Mouse (Mus musculus) cerebellum, adult 9-11 months (tissue): ENCODE results near the gene Gm43302.
"Not testable (repeated sequence)": the region's sequence is repeated elsewhere in the genome, so short reads cannot be mapped to it uniquely, and the experiment has no call there.

ENCODE experiments used
- DNase-seq: peaks from one replicate; pipeline ENCODE4 v3.0.0; 2022

The Gm43302 gene

DNA sequence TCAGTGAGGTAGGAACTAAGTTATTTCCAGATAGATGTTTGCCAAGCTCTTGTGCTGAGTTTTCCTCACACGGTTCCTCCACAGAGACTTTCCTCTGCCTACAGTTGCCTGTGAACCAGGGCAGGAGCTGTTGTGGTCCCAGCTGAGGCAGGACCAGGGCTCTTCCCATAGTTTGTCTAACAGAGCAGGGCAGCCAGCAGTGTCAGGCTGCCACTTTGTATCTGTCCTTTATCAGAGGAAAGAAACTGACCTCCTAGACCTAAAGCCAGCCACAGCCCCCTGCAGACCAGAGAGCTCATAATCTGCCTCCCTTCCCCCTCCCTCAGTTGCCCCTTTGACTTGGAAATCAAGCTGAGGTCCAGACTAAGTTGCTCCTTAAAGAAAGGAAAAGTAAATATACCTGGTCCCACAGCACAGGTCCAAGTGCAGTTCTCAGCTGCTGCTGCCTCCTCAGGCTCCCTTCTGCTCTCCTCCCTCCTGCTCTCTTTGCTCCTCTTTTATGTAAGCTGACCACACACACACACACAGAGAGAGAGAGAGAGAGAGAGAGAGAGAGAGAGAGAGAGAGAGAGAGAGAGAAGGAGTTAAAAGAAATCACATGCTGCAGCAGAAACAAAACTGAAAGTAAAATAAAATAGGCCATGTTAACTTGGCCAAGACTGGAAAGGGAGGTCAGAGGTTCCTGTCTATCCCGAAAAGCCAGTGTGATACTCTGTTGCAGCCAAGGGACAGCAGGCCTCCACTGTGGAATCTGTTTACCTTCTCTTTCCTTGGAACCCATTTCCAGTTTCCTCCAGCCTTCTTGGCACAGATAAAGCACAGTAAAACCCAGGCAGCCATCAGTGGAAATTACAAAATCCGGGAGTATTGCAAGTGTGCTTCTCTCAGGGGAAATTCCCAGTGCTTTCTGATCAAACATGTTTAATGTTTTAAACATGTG lies at the start of gene Gm43302, which contains the start of gene Gbp6:
Gene Gm43302, minus strand, starts transcription at position 470 of the 940 bp plus-strand sequence.
Gene Gbp6, minus strand, starts transcription at position 473 of the 940 bp plus-strand sequence.
- DNase-seq, result peak; percentile 85

DNA sequence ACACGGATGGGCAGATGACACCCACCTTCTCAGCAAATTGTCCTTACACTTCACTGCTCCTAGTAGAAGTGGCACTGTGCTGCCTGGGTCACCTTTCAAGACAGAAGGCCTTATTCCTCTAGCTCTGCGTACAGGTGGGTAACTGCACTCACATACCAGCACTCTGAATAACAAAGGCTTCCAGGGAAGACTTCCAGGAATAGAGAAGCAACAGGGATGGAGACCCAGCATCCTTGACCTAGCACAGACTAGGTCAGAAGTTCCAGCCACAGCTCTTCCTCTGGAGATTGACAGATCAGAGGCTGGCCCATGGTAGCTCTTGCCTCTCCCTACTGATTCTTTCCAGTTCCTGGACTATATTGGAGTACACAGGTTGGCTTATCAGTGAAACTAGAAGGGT lies 47.8 kb upstream of the Gm43302 start:
- no peak for DNase-seq

DNA sequence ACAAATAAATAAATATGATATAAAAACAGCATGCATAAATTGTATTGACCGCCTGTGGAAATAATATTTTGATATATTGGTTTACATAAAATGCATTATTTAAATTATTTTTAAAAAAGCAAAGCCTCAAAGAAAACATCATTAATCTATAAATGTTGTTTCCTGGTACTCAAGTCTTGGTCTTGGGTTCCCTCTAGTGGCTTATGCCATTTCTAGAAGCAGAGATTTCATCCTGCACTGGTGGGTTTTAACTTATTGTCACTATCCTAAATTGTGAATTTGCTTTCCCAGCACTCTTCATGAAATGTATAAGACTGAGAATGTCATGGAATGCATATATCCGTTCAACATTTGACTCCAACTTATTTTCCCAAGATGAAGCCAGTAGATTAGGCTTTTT lies 29.0 kb upstream of the Gm43302 start:
- no peak for DNase-seq

DNA sequence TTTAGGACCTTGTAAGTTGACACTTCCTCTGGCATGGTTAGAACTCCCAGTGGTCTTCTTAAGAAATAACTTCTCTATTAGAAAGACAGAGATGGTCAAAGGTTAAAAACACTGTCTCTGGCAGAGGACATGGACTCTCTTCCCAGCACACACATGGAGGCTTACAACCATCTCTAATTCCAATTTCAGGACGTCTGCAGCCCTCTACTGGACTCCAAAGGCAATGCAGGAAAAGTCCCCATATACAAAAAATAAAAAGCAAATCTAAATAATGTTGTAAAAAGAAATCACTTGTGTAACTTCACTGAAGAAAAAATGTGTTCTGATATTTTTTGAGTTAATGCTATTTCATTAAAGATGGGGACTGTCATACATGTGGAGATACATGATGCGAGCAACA lies 17.4 kb upstream of the Gm43302 start:
- no peak for DNase-seq

DNA sequence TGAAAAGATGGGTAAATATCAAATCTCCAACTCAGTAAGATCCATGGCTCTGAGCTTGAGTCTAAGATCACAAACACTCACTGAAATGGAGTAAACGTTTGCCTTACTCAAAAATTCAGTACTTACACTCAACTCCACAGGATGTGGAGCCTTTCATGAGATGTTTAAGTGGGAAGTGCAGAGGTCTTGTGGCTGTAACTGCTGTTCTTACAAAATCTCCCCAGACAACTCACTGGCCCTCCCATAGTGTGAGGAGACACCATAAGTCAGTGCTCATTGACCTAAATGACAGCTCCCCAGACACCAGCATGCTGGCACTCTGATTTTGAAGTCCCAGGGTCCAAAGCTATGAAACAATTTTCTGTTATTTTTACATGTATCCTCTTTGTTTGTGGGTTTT lies 15.7 kb upstream of the Gm43302 start:
- not testable (repeated sequence) for DNase-seq

DNA sequence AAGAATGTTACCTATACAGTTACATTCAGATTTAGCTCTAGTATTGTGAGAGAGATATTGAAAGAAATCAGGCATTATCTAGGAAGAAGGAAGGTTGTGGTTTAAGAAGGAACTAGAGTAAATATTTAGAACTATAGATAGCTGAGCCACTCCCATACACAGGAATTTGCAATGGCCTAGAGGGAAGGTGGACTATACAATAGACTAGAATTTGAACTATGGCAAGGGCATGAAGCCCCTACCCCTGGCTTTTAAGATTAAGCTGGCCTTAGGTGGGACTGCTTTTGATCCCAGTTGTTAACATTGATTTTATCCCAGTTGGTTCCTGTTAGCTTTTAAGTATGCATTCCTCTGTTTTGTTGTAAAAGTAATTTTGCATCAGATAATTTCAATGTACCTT lies 13.5 kb upstream of the Gm43302 start:
- not testable (repeated sequence) for DNase-seq

DNA sequence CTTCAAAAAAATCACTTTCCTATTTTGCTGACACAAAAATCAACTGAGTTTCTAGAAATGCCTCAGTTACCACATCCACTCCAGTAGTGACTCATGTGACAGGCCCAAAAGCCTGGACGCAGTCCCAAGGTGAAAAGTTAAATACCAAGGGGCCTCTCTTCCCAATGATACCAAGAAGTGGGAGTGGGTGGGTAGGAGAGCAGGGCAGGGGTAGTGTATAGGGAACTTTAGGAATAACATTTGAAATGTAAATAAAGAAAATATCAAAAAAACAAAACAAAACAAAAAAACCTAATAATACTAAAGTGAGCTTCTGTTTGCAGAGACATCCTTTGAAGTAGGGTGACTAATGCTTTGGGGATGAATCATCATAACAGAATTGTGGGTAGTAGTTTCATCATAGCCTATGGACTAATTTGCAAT lies 12.7 kb upstream of the Gm43302 start:
- no peak for DNase-seq

DNA sequence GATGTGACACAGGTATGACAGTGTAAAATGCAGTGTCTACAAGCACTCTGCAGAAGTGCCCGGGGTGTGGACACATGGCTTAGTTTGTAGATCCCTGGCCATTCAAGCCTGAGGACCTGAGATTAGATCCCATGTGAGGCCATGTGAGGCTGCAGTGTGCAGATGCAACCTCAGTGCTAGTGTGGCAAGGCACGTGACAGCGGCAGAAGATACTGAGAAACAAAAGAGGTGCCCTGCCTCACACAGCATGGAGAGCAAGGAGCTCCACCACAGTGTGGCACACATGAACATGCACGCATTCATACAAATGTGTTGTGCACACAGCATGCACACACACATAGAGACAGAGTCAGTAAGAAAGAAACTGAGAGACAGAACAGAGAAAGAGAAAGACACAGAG lies 12.2 kb upstream of the Gm43302 start:
- DNase-seq, result not testable (repeated sequence)

DNA sequence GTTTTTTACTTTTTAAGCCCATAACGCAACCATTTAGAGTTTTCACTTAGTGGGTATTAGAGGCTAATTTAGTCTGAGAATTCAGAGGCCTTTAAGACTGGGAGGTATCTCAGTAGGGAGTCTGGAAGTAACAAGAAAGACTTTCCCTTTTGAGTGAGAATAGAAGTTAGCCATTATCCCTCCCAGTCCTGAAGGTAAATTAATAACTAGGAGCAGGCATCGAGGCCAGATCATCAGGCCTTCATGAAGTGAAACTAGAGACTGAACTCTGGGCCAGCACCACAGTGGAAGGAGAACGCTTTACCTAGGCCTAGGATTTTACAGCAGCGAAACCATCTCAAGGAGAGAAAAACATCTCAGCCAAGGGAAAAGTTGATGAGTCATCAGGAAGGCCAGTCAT lies 8.5 kb upstream of the Gm43302 start:
- DNase-seq, result no peak

DNA sequence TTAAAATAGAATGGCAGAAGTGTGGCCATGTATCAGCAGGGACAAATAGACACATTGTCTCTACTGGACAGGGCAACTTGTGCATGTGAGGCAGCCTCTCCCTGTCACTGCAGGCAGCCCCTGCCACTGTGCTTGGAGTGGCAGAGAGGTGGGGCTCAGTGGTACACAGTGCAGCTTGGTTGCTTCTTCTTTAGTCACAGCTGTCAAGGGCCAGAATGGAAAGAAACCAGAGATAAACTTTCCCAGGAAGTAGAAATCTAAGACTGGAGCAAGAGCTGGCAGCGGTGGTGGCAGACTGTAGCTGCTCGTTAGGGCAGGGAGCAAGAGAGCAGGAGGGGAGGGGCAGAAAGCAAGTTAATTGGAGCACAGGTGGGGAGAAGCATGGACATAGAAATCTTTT lies 8.0 kb upstream of the Gm43302 start:
- no peak for DNase-seq

DNA sequence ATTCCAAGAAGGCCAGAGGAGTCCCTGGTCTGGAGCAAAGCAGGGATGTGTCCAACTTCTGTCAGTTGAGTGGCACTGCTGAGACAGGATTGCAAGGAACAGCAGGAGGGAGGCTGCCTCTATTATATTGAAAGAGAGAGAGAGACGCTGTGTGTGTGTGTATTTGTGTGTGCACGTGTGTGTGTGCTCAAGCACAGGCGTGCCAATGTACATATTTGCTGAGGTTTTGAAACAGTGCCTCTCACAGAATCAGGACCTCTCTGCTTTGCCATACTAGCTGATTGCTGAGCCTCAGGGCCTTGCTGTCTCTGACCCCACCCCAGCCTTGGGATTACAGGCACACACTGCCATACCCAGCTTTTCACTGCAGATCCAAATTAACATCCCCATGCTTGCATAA lies 2.3 kb upstream of the Gm43302 start:
- DNase-seq, result no peak

DNA sequence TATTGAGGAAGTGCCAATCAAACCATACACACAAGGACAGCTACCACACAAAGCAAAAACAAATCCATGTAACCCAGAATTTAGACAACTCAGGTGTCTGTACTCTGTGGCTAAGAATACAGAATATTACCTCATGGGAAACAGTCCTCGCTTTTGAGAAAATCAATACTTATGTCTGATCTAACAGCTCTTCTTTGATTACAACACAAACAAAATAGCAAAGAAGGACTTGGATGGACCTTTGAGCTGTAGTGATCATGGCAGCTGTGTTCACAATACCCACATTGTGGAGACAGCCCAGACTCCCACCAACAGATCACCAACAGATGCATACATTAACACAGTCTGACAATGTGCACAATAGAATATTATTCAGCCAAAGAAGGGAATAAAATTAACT lies 1.0 kb downstream of the Gm43302 start:
- no peak for DNase-seq

DNA sequence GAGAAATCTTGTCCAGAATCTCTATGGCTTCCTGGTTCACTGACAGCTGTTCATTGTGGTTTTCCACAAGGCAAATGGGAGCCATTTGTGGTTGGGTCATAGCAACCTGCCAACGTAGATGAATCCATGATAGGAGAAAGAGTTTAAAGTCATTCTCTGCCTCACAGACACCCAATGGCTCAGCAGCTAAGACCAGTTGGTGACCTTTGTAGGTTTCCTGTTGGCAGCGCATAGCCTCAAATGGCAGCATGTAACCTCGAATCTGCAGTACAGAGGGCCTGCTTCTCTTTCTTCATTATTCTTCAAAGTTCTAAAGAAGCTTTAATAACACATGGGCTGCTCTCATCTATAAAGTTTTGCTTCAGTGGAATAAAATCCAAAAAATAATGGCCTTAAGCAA lies 2.6 kb downstream of the Gm43302 start:
- not testable (repeated sequence) for DNase-seq

DNA sequence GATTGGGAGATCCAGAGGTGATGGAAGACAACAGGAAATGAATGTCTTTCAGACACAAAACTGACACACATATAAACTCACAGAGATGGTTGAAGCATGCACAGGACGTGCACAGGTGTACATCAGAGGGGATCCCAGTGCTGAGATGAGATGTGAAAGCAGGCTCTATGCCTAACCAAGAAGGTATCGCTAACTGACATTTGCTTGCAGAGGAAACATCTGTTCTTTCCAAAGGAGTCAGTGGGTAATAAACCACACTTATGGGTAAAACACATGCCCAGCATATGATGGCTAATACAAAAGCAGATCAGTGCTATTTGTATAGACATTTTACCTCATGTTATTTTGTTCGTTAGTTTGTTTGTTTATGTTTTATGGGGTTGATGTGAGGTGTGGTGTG lies 32.8 kb downstream of the Gm43302 start:
- DNase-seq, result not testable (repeated sequence)

DNA sequence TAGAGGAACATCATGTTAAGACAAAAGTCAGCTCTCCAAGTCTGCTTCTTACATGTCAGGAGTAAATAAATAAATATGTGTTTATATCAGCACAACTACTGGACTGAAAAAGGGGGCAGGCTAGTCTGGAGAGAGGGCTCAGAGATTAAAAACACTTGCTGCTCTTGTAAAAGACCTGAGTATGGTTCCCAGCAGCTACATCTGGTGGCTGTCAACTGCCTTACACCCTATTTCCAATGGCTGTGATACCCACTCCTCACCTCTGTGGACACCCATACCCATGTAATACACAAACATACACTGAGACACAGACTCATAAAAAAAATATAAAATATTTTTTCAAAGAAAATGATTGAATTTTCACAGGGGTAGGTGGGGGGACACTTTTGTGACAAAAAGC lies 41.0 kb downstream of the Gm43302 start:
- DNase-seq, result no peak

DNA sequence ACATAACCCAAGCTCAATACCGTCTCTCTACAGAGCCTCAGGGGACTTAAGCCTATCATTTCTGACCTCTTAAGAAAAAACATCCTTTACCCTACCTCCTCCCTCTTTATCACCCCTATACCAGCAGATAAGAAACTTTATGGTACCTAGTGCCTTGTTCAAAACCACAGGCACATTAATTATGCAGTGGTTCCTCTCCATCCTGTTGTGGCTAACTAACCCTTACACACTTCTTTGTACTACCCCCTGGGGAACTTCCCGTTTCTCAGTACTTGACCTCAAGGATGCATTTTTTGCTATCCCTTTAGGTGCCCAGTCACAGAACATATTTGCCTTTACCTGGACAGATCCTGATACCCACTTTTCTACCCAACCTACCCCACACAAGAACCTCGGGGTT lies 48.8 kb downstream of the Gm43302 start:
- not testable (repeated sequence) for DNase-seq

DNA sequence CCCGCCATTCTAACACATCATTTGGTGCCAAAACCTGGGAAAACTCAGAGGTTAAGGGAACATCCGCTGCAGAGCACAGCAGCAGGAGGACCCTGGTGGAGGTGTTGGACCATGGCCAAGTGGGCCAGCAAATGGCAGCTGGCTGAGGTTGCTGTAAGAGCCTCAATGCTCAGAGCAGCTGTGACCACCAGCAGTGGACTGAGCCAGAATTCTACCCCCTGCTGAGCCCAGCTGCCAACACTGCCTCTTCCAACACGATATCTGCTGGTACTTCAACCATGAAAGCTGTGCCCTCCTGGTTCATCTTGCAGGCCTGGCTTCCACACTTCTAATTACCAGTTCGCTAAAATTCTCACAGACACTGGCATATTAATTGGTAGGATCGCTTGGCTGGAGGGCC lies 52.5 kb downstream of the Gm43302 start:
- not testable (repeated sequence) for DNase-seq

DNA sequence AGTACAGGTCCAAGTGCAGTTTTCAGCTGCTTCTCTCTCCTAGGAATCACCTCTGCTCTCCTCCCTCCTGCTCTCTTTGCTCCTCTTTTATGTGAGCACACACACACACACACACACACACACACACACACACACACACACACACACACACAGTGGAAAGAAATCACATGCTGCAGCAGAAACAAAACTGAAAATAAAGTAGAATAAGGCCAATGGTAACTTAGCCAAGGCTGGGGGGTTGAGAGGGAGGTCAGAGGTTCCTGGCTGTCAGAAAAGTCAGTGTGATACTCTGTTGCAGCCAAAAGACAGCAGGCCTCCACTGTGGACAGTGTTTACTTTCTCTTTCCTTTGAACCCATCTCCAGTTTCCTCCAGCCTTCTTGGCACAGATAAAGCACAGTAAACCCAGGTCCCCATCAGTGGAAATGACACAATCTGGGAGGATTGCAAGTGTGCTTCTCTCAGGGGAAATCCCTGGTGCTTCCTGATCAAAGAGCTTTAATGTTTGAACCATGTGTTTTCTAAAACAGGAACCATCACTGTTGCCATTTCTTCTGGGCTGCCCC lies 53.9 kb downstream of the Gm43302 start, which contains the start of gene Gbp10:
Gene Gbp10, minus strand, starts transcription at position 51 of the 565 bp plus-strand sequence.
- not testable (repeated sequence) for DNase-seq

DNA sequence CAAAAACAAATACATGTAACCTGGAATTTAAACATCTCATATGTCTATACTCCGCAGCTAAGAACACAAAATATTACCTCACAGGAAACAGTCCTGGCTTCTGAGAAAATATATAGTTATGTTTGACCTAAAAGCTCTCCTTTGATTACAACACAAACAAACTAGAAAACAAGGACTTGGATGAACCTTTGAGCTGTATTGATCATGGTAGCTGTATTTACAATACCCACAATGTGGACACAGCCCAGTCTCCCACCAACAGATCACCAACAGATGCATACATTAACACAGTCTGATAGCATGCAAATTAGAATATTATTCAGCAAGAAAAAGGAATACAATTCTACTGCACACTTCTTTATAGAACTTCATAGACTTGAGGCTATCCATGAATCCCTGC lies 55.1 kb downstream of the Gm43302 start:
- DNase-seq, result not testable (repeated sequence)

DNA sequence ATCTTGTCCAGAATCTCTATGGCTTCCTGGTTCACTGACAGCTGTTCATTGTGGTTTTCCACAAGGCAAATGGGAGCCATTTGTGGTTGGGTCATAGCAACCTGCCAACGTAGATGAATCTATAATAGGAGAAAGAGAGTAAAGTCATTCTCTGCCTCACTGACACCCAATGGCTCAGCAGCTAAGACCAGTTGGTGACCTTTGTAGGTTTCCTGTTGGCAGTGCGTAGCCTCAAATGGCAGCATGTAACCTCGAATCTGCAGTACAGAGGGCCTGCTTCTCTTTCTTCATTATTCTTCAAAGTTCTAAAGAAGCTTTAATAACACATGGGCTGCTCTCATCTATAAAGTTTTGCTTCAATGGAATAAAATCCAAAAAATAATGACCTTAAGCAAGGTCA lies 57.5 kb downstream of the Gm43302 start:
- DNase-seq, result not testable (repeated sequence)

DNA sequence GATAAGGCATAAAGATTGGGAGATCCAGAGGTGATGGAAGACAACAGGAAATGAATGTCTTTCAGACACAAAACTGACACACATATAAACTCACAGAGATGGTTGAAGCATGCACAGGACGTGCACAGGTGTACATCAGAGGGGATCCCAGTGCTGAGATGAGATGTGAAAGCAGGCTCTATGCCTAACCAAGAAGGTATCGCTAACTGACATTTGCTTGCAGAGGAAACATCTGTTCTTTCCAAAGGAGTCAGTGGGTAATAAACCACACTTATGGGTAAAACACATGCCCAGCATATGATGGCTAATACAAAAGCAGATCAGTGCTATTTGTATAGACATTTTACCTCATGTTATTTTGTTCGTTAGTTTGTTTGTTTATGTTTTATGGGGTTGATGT lies 84.5 kb downstream of the Gm43302 start:
- not testable (repeated sequence) for DNase-seq

DNA sequence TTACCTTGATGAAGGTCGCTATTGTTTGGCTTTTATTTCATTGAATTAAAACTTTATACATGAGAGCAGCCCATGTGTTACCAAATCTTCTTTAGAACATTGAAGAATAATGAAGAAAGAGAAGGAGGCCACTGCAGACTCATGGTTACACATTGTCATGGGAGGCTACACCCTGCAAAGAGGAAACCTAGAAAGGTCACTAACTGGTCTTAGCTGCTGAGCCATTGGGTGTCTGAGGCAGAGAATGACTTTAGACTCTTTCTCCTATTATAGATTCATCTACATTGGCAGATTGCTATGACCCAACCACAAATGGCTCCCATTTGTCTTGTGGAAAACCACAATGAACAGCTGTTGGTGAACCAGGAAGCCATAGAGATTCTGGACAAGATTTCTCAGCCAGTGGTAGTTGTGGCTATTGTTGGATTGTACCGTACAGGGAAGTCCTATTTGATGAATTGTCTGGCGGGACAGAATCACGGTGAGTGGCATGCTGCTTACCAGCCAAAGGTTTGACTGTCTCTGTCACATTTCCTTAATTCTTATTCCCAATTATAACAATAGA lies 92.6 kb downstream of the Gm43302 start:
- DNase-seq, result not testable (repeated sequence)

DNA sequence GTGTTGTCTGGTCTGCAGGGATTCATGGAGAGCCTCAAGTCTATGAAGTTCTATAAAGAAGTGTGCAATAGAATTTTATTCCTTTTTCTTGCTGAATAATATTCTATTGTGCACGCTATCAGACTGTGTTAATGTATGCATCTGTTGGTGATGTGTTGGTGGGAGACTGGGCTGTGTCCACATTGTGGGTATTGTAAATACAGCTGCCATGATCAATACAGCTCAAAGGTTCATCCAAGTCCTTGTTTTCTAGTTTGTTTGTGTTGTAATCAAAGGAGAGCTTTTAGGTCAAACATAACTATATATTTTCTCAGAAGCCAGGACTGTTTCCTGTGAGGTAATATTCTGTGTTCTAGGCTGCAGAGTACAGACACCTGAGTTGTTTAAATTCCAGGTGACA lies 94.3 kb downstream of the Gm43302 start:
- not testable (repeated sequence) for DNase-seq
